In the genomic region with DNA sequence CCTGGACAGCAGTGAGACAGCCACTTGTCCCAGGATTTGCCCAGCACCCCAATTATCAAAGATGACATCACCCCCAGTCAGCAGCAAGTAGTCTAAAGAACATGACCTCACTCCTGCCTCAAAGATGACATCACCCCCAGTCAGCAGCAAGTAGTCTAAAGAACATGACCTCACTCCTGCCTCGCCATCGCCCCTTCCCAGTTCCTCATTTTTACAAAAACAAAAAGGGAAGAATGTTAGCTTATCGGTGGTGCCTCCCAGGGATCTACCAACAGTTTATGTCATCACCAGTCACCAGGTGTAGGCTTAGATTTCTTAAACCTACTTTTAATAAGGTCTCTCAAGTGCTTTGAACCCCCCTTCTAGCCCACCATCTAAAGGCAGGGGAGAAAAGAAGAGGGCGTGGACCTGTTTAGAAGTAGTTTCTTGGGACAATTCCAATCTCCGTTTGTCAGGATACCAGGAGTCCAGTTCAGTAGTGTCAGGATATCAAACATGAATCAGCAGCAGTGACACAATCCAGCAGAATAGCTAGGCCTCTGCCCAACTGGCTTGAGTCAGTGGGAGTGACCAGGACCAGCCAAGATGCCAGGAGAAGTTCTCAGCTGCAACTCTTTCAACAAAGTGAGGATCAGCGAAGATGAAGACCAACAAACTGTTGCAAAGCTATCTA, we compare ENCODE assay signal across 14 mouse cellular contexts.
DNase-seq lines count a peak whose midpoint lies in the region; TF ChIP-seq lines count a peak whose summit lies in the region.
"Had no signal": no experiment of that assay in that cellular context is flagged by ENCODE, and none has a peak within 500 bp of the region (broad histone marks: within the 10 kb centered on the region; RNA-seq: fewer than 3 reads in every experiment).

No protein-coding gene starts in this region.

- H3K36me3 ChIP-seq in MEL (ENCODE audit: control insufficient read depth in 1 of 2, insufficient read depth in 2 of 2, low read length in 2 of 2): no peaks in the 10 kb centered on the region; a peak in 2 of 4 replicates
- H3K36me3 ChIP-seq: heart, embryonic 13.5 days; limb, embryonic 12.5 days had no signal

- no peak overlapping the region for H3K4me3 ChIP-seq in lung, adult 2 months (replicated peaks; ENCODE audit: extremely low read depth, low read depth, low read length)
- no peak overlapping the region for H3K4me3 ChIP-seq in MEL (ENCODE audit: control insufficient read depth in 1 of 2, insufficient read depth in 1 of 2, low read depth in 2 of 2, low read length in 2 of 2)
- no peak overlapping the region for H3K4me3 ChIP-seq in layer of hippocampus, adult 2 months
- H3K4me3 ChIP-seq: heart, embryonic 13.5 days; limb, embryonic 12.5 days had no signal

- TF ChIP-seq POLR2A in lung, adult 2 months (IDR thresholded peaks at IDR 0.05; ENCODE audit: borderline replicate concordance, extremely low read depth, low read depth, low read length): no peak
- TF ChIP-seq POLR2A in MEL (IDR thresholded peaks at IDR 0.05; ENCODE audit: control insufficient read depth in 1 of 2, insufficient read depth in 1 of 2, low read depth in 1 of 2, low read length in 2 of 2, poor library complexity in 1 of 2): no peak

- 56% methylated on average over 6 of the region's 6 CpGs for WGBS in lung, adult 2 months

- peak; percentile 95 for DNase-seq in heart, adult 11 months
- no peak for DNase-seq in heart, postnatal 14 days
- DNase-seq in lung, adult 18-20 months: peak; percentile 42 to 46
- no peak for DNase-seq in lung, adult 2 months
- DNase-seq in MEL (ENCODE audit: low read depth, low spot score): peak; percentile 75
- peak; percentile 44 to 60 for DNase-seq in monocyte, adult 2 months (ENCODE audit: low read depth in 1 of 2, low spot score in 2 of 2)
- no peak for DNase-seq in frontal cortex, postnatal 36 days (ENCODE audit: low spot score in 2 of 2)
- no peak for DNase-seq in layer of hippocampus, adult 2 months (ENCODE audit: low spot score in 2 of 2)
- DNase-seq: cerebellum, postnatal 10 days; kidney, postnatal 14 days; right cerebral cortex, postnatal 25 days; thymus, postnatal 25 days had no signal

- H3K9me3 ChIP-seq in MEL (replicated peaks; ENCODE audit: insufficient read depth, low read length): no peaks in the 10 kb centered on the region
- H3K9me3 ChIP-seq: heart, embryonic 13.5 days had no signal

- H3K27ac ChIP-seq in MEL (ENCODE audit: control insufficient read depth, low read depth, low read length): no peak overlapping the region
- no peak overlapping the region for H3K27ac ChIP-seq in layer of hippocampus, adult 2 months
- H3K27ac ChIP-seq: heart, embryonic 13.5 days; limb, embryonic 12.5 days had no signal

- TF ChIP-seq EP300 in MEL (IDR thresholded peaks at IDR 0.05; ENCODE audit: low read depth in 1 of 2, low read length in 2 of 2): peak in 1 of 2 experiments; percentile 53; a peak in 1 of 4 replicates

- H3K9ac ChIP-seq in MEL (ENCODE audit: control insufficient read depth, low read depth, low read length, poor library complexity, severe bottlenecking): no peak overlapping the region
- H3K9ac ChIP-seq: heart, embryonic 13.5 days; limb, embryonic 12.5 days had no signal

- intact Hi-C loops in heart, postnatal 14 days (cut with DNase I): loop anchor here (10.0 kb wide), 1 partner anchor 359 kb away; no protein-coding TSS in a partner anchor

- no peak for TF ChIP-seq RAD21 in MEL (IDR thresholded peaks at IDR 0.05; ENCODE audit: low read depth, low read length)

- H3K27me3 ChIP-seq in MEL (ENCODE audit: control insufficient read depth in 1 of 2, insufficient read depth in 2 of 2, low read length in 2 of 2): no peaks in the 10 kb centered on the region
- H3K27me3 ChIP-seq: heart, embryonic 13.5 days had no signal

- H3K79me2 ChIP-seq in MEL (ENCODE audit: control insufficient read depth, insufficient read depth, low read length, poor library complexity): no peaks in the 10 kb centered on the region

- no peaks in the 10 kb centered on the region for H3K4me1 ChIP-seq in lung, adult 2 months (ENCODE audit: control insufficient read depth, insufficient read depth, low read length)
- peaks cover 0 to 5% of the 10 kb centered on the region in 2 experiments; a peak in 2 of 4 replicates for H3K4me1 ChIP-seq in MEL (ENCODE audit: control insufficient read depth in 1 of 2, insufficient read depth in 2 of 2, low read length in 2 of 2)

- no peak for TF ChIP-seq CTCF in lung, adult 2 months (IDR thresholded peaks at IDR 0.05; ENCODE audit: insufficient read depth, low read length)
- no peak for TF ChIP-seq CTCF in MEL (IDR thresholded peaks at IDR 0.05 in 2 of 3, conservative IDR thresholded peaks at IDR 0.05 in 1 of 3; ENCODE audit: control insufficient read depth in 1 of 3, insufficient read depth in 1 of 3, low read depth in 2 of 3, low read length in 3 of 3, poor library complexity in 1 of 3, severe bottlenecking in 1 of 3)
- TF ChIP-seq CTCF in layer of hippocampus, adult 2 months (conservative IDR thresholded peaks at IDR 0.05): no peak

TF ChIP-seq in MEL, 35 proteins besides CTCF, POLR2A, EP300 and RAD21:
- TF ChIP-seq ETS1 (IDR thresholded peaks at IDR 0.05; ENCODE audit: low read depth, low read length) (peak; percentile 98), TCF12 (IDR thresholded peaks at IDR 0.05; ENCODE audit: low read depth, low read length) (peak; percentile 38), GATA1 (IDR thresholded peaks at IDR 0.05; ENCODE audit: low read depth, low read length) (peak; percentile 34; the same call in 1 of the 2 replicates), GABPA (IDR thresholded peaks at IDR 0.05; ENCODE audit: low read depth, low read length) (no peak)
TF ChIP-seq in MEL: peak in this region for 3.

Comparison
In these comparisons a context has a peak if more than half of its experiments do, and no peak if none do; other contexts are left out.
1. DNase-seq: peak in heart, adult 11 months (single experiment), lung, adult 18-20 months (2 of 2), MEL (single experiment) and monocyte, adult 2 months (2 of 2); none in heart, postnatal 14 days (0 of 2), lung, adult 2 months (single experiment), frontal cortex, postnatal 36 days (0 of 2) and layer of hippocampus, adult 2 months (0 of 2).